Mouse (Mus musculus) monocyte, adult 5-6 weeks (primary cell): Measurements from ENCODE around the gene Khdrbs1. TPM values are rescaled to one million over a fixed set of nuclear protein-coding genes. Genes with fewer than 3 reads are reported as not detected.
"Not testable (repeated sequence)": the region's sequence is repeated elsewhere in the genome, so short reads cannot be mapped to it uniquely, and the experiment has no call there.

Experiments
- ATAC-seq: fragments of 153-309, 156-312 bp; replicated peaks from 2 replicates; pipeline ENCODE4 v1.8.0; 2017; ENCODE audit warnings: mild to moderate bottlenecking; ENCODE audit not compliant: low TSS enrichment, insufficient number of reproducible peaks, severe bottlenecking, poor library complexity, low FRiP score
- total RNA-seq: library from RNA; stranded (forward); fragments of 200-1000, 200-491, 200-594 nt; gene quantifications from 3 replicates; pipeline ENCODE4 v1.2.3, GENCODE M21; 2017

Gene Khdrbs1
- 89.2 to 110 TPM (median 89.5 TPM) in 3 replicates for total RNA-seq

- ATAC-seq = peak; percentile 87
Measured at GRCm38 (mm10) chr4:129742232-129743009, at the start of gene Khdrbs1. Khdrbs1 (minus strand) TSS chr4:129742303.

GRCm38 (mm10) chr4:129791399-129791798 lies 49.3 kb upstream of the Khdrbs1 start:
- ATAC-seq = no peak

- ATAC-seq = no peak
Measured at GRCm38 (mm10) chr4:129790475-129790874, 48.4 kb upstream of the Khdrbs1 start.

GRCm38 (mm10) chr4:129789635-129790034 lies 47.5 kb upstream of the Khdrbs1 start:
- ATAC-seq = peak; percentile 46

- peak; percentile 84 for ATAC-seq
Measured at GRCm38 (mm10) chr4:129788693-129789092, 46.6 kb upstream of the Khdrbs1 start.

GRCm38 (mm10) chr4:129785178-129785577 lies 43.1 kb upstream of the Khdrbs1 start:
- peak; percentile 64 for ATAC-seq

GRCm38 (mm10) chr4:129783506-129783905 lies 41.4 kb upstream of the Khdrbs1 start:
- no peak for ATAC-seq

GRCm38 (mm10) chr4:129782857-129783331 lies 40.8 kb upstream of the Khdrbs1 start:
- peak; percentile 25; the same call in 1 of the 2 replicates for ATAC-seq

- peak; percentile 76 for ATAC-seq
Measured at GRCm38 (mm10) chr4:129781881-129782675, 40.0 kb upstream of the Khdrbs1 start.

GRCm38 (mm10) chr4:129771672-129772521 lies 29.8 kb upstream of the Khdrbs1 start:
- no peak; the same call in 1 of the 2 replicates for ATAC-seq

- no peak for ATAC-seq
Measured at GRCm38 (mm10) chr4:129771314-129771671, 29.2 kb upstream of the Khdrbs1 start.

GRCm38 (mm10) chr4:129770600-129770999 lies 28.5 kb upstream of the Khdrbs1 start:
- no peak for ATAC-seq

- ATAC-seq = not testable (repeated sequence)
Measured at GRCm38 (mm10) chr4:129768742-129769141, 26.6 kb upstream of the Khdrbs1 start.

- ATAC-seq = no peak
Measured at GRCm38 (mm10) chr4:129767782-129768181, 25.7 kb upstream of the Khdrbs1 start.

- no peak for ATAC-seq
Measured at GRCm38 (mm10) chr4:129765351-129765750, 23.2 kb upstream of the Khdrbs1 start.

GRCm38 (mm10) chr4:129762496-129762895 lies 20.4 kb upstream of the Khdrbs1 start:
- not testable (repeated sequence) for ATAC-seq

- peak; percentile 66 for ATAC-seq
Measured at GRCm38 (mm10) chr4:129761606-129762005, 19.5 kb upstream of the Khdrbs1 start.

- ATAC-seq = no peak
Measured at GRCm38 (mm10) chr4:129755455-129755854, 13.4 kb upstream of the Khdrbs1 start.

- peak; percentile 66 for ATAC-seq
Measured at GRCm38 (mm10) chr4:129754742-129755141, 12.6 kb upstream of the Khdrbs1 start.
